Mouse (Mus musculus) c-Kit-negative CD71-positive TER-119-positive erythroid progenitor cells, embryonic 14.5 days (primary cell): ENCODE results near the gene Bub1.

Experiments used
- DNase-seq: peaks from one replicate; pipeline ENCODE4 v3.0.0-alpha.2; 2013; ENCODE audit warnings: low read depth, low spot score

Gene Bub1

DNA sequence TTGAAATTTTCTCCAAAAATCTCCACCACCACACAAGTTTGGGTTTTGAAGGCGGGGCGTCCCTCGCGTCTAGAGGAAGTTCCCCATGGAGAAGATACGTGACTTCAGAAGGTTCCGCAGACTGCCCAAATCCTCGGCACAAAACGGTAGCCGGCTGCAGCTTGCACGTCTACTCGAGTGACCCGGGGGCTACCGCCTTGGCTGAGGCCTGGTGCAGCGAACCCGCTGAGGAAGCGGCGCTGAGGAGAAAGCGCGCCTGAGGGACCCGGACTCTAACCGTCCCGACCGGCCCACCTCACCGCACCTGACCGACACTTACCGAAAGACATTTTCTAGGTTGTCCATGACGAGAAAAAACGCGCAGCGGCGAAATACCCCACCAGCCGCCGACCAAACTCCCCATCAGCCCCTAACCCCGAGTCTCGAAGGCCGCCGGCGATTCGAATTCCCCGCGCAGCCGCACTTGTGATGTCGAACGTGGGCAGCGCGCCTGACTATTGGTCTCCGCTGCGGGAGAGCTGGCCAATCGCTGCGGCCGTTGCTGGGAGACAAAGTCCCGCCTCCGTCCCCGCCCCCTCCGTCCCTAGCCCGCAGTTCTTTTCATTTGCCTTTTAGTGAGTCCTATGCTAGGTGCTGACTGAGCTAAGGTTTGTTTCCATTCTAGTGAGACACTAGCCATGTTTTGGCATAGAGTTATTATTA, at the start of gene Bub1:
Bub1 (minus strand) TSS at position 465 of the 702 bp plus-strand sequence.
- DNase-seq: peak; percentile 86

DNA sequence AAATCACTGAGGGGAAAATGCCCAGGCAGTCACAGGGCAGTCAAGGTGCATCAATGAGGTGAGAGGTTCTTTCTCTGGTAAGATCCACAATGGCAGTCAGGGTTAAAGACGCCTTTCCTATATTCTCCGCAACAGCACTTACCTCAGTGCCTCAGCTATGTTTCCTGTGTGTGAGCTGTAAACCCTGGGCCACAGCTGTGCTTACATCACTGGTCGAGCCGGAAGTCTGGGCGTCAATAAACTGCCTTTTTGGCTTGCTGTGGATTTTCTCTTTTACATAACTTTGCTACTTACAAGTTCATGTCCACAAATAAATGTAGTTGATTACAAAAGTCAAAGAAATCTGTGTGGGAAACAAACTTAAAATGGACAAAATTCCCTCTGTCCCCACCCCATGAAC, 49.4 kb upstream of the Bub1 start:
- no peak for DNase-seq

DNA sequence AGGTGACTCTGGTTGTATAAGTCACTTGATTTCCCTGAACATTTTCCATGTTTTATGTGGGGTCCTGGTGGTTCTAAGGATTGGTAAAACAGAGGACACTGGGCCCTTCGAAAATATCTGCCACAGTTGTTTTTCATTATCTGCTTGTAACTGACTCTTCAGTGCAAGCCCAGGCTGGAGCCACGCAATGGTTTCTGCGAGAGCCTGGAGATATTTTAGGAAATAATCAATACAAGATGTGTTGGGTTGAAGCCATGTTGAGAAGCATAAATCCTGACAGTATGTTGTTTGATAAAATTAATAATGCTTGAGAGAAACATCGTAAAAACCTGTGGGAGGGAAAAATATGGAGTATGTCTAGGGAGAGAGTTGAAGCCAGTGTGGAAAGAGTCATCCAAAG, 32.7 kb upstream of the Bub1 start:
- DNase-seq: no peak

DNA sequence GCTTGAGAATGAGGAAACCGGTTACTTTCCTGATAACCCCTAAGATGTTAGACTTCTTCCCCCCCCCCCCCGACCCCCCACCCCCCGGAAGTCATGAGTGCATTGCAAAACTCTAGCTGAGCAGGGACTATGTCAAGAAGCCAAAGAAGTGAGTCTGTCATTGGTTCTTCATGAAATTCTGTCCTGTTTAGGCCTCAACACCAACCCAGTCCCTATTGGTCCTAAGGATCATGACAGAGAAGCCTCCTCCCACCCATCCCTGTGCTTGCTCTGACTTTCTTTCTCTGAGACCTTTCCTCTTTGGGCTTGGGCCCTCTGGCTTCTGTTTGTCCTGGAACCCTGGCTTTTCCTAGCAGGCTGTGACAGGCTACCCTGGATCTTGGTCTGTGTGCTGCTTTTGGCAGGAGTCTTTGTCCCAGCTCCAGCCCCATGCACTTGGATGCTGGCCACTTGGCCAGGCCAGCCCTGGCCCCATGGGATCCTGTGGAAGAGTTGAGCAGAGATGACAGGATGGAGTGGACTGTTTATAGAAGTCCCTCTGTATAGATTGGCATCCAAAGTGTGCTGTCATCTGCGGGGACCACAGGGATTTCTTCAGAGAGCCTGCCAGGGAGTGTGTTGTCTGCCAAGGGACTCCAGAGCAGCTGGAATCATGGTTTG, 22.8 kb upstream of the Bub1 start:
- no peak for DNase-seq

DNA sequence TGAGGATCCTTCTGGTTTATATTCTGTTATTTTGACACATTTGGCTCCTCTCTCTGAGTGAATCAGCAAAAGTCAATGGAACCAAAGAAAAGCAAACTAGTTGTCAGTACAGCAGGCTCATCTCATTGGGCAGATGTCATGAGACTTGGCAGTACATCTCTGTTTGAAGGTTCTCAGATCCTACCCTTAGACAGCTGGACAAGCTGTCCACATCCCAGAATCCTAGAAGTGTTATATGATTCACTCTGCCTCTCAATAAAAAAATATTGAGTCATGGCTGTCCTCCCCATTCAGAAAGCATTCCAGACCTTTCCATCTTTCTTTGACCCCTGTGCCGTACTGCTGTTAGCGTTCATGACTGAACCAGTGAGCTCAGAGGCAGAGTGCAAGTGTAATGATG, 18.7 kb upstream of the Bub1 start:
- no peak for DNase-seq

DNA sequence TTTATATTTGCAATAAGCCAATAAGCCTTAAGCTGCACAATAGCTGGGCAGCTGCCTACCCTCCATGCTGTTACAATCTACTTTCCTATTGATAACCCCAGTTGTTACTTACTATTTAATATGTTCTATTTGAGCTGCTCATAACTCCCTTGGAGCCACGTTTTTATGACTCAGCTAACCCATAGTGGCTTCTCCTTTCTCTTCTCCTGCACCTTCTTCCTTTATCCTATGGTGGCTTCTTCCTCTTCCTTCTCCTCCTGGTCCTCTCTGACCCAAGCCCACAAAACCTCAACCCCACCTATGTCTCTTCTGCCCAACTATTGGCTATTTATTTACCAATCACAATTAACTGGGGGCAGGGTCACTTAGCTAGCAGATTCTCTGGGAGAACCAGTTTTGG, 14.9 kb upstream of the Bub1 start:
- no peak for DNase-seq

DNA sequence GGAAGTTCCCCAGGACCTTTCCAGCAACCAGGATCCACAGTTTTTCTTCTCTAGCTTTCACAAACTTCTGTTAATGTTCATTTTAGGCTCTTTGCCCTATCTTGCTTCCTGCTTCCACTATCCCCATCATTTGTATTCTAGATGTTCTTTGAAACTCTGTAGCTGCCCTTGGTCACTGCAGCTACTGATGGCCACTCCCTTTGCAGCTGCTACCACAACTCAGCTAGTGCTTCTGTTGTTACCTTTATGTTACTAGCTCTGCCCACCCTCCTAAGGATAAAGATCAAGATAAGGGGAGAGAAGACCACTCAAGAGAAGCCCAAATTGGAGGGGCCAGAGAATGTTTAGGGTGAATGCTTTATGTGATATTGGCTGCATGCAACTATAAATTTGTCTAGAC, 14.3 kb upstream of the Bub1 start:
- no peak for DNase-seq

DNA sequence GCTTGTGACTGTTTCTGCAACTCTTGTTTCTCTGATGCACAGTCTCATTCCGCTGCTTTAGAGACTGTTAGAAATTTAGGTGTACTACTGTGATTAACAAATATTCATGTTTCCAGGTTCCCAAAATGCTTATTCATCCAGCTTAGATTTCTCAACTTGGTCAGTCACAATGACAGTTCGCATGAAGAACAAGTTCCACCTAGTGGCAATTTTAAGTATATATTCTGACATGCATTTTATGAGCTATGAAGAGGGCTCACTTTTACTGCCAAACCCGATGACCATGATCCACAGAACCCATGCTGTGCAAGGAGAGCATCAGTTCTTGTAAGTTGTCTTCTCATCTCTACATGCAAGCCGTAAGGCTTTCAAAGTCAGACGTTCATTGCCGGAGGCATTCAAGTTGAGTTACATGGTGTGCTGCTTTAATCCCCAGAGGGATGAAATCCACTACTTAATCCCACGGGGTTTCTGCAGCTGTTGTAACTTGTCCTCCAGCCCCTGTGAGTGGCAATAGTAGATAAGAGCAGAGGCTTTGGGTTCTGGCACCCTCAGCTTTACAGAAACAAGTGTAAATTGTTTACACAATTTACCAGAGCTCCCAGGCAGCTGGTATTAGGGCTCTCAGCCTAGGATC, 13.8 kb upstream of the Bub1 start:
- no peak for DNase-seq

DNA sequence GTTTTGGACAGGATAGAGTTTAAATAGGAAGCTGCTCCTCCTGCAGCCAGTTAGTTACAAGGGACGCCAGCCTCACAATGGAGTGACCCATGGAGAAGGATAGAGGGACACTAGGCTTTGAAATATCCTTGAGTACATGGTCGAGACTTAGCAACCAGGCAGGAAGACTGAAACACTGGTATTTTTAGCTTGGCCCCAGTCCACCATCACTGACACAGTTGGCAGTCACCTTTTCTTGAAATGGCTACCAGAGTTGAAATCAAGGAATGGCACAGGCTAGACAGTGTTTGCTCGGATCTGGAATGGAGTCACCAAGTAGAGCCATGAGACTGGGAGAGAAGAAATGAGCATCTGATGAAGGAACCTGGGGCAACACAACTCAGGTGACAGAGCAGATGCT, 10.8 kb upstream of the Bub1 start:
- DNase-seq: no peak

DNA sequence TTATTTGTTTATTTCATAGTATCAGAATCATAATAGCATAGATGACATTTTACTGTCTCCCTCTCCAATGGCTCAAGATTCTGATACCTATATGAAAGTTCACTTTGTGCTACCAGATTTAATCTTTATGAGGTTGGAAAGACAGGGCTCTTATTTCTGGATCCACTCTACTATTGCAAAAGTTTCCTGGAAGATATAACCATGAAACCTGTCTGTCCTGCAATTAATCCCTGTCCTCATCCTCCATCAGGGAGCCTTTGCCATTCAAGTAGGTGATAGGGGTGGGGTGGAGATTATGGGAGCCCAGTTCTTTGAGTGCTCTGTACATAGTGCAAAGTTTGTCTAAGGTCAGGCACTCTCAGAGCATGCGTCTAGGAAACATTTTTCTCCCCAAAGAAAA, 9.7 kb upstream of the Bub1 start:
- DNase-seq: no peak

DNA sequence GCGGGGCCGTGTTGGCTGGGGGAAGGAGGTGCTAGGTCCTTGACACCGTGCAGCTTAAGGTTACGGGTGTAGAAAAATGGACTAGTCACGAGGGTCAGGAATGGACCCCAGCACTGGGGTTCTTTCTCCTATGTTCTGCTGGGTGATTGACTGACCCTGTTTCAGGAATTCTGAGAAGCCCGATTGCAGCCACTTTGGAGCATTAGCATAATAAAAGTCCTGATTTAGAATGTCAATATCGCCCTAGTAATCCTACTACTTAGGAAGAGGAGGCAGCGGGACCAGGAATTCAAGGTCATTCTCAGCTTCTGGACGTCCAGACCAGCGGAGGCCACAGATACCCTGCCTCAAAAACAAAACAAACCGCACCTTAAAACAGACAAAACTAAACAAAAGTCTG, 7.8 kb upstream of the Bub1 start:
- DNase-seq: no peak

DNA sequence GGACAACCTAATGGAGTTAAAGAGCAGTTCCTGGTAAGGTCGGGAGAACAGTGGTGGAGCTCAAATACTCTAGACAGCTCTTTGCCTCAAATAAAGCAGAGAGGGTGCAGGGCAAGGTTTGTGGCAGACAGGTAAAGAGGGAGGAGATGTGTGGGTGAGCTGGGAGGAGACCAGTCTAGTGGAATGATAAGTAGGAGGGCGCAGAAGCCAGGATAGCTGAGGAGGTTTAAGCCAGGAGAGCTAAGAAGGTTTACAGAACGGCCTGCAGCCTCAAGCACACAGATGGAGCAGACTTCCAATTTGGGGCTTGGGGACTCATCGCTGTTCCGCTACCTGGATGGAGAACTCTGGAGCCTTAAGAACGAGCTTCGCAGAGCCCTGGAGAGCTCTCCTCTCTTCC, 6.9 kb upstream of the Bub1 start, which contains the start of gene Acoxl:
Acoxl (plus strand) TSS at position 301 of the 400 bp plus-strand sequence.
- no peak for DNase-seq

DNA sequence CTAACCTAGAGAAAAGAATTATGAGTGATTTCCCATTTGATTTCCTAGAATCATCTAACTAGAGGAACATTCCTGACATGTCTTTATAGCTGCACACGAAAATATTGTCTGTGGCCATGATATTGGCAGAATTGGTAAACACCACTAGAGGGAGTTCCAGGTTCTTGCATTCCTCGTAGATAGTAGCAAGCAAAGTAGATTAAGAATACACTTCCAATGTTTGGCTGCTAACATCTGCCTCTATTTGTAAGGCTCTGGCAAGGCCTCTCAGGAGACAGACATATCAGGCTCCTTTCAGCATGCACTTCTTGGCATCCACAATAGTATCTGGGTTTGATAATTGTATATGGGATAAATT, 1.1 kb upstream of the Bub1 start:
- peak; percentile 50 for DNase-seq

DNA sequence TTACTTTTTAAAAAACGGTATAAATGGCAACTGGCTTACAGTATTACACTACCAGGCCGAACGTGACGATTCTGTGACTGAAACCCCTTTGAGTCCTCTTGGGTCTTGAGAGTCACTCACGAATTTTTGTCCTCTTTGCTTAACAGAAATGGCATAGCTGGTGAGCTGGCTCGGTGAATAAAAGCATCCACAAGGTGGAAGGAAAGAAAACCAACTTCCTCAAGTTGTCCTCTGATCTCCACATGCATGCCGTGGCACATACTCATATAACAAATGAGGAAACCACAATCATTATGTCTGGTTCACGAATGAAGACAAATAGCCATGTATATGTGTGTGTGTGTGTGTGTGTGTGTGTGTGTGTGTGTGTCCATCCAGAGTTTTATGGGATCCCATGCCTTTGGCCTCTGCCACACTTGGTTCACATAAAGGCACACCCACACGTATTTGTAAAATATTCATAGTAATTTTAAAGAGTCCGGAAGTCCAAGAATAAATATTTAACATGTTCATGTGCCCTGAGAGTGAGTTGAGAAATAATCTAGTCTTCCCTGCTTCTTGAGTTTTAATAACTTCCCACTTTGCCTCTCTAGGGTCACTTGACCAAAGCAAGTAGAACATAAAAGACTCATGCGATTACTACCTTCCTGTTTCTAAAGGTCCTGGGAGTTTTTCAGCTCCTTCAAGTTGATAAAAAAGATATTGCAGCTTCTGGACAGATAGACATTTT, 603 bp upstream of the Bub1 start:
- DNase-seq: no peak

DNA sequence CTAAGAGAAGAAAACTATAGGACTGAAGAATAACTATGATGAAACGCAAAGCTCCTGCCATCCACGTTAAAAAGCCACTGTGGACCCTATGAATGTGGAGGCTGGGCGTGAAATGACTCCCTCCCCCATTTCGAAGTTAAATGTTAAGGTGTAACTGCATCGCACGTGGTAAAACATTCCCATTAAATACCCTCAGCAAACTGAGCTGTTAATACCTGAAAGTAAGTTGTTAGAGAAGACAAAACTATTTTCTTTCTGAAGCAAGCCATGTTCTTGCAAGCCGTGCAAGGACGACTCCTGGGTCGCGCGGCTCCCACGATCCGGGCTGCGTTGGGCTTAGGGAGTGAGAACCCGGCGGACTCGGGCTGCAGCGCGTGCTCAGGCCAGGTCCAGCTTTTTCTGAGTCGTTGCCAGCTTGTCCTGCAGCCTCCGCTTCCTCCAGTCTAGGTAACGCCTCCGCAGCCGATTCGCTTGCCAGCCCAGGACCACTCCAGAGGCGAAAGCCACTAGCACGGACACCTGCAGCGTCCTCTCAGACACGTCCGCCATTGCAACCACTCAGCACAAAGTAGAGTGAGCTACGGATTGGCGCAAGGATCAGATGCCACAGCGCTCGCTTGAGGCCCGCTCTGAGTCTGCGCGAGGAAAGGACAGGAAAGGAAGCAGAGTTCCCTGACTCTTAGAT, 39.6 kb downstream of the Bub1 start, which contains the start of gene Mtln:
Mtln (minus strand) TSS at position 570 of the 685 bp plus-strand sequence.
- DNase-seq: peak; percentile 61

DNA sequence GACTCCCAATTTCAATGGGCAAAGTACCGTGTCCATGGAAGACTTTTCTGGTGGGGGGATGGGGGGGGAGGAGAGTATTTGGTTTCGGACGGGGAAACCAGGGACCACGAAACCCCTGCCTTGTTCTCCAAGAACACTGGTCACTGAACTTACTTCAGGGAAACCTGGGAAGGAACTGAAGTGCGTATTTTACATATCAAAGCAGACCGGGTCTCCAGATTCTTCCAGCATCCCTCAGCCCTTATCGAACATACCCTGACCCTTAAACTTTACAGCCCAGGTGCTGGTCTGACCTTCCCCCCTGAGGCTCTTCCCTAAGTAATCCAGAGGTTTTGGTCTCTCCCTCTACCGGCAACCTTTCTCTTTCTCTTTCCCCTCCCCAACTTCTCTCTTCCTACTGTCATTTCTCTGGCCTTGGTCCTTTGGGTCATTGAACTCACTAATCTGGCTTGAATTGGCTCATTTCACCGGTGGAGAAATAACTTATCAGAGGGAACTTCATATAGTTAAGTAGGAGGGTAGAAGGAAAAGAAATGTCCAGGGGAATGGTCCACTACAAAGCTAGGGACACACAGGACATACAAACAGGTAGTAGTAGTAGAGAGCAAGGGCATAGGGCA, 41.9 kb downstream of the Bub1 start:
- DNase-seq: no peak

DNA sequence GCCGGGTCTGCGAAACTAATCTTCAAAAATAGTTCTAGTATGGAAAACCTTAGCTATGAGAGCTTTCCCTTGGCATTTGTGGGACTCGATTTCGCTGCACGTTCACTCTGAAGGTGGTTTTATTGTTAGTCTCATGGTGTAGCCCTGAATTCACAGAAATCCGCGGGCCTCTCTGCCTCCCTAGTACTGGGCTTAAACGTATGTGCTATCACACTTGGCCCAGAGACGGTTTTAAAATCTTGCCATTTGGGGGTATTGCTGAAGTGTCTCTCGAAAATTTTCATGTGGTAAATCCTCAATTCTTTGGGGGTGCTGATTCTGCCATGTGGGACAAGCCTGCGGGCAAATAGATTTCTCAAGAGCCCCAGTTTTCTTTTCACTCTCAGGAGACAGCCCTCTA, 42.5 kb downstream of the Bub1 start:
- no peak for DNase-seq

DNA sequence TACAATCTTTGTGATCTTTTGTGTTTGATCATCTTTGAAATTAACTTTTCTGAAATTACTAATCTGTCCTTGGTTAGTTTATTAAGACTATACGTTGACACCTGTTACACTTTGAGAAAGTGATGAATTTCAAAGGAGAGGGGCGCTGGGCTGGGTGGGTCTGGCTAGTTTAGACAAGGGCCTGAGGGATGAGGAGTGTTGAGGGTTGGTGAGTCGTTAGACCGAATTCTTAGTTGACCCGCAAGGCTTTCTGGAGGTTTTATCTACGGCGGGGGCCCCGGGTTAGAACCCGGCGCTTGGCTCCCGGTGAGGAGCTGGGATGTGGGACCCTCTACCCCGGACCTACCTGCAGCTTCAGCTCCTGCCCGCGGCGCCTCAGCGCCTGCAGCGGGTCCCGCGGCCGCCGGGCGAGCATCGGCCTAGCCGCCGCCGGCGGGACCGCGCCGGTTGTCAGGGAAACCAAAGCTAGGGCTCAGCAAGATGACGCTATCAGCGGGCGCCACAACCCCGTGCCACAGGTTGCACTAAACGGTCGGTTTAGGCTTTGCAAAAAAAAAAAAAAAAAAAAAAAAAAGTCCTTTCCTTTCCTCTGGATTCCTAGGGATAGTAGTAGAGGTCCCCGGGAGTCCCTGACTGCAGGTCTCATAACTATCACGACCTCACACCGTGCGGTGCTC, 43.1 kb downstream of the Bub1 start, which contains the start of gene Nphp1:
Nphp1 (minus strand) TSS at position 458 of the 677 bp plus-strand sequence.
- peak; percentile 76 for DNase-seq

DNA sequence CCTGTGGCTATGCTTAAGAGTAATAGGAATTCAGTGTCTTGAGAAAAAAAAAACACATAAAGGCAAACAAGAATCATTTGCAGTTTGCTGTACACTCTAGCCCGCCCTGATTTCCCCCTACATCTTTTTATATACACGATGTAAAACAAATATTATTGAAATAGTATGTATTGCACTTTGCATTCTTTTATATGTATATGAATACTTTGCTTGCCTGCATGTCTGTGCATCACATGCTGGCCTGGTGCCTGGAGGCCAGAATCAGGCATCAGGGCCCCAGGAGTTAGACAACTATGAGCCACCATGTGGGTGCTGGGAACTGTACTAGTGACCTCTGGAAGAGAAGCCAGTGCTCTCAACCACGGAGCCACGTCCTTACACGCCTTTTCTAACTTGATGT, 44.4 kb downstream of the Bub1 start:
- DNase-seq: no peak

DNA sequence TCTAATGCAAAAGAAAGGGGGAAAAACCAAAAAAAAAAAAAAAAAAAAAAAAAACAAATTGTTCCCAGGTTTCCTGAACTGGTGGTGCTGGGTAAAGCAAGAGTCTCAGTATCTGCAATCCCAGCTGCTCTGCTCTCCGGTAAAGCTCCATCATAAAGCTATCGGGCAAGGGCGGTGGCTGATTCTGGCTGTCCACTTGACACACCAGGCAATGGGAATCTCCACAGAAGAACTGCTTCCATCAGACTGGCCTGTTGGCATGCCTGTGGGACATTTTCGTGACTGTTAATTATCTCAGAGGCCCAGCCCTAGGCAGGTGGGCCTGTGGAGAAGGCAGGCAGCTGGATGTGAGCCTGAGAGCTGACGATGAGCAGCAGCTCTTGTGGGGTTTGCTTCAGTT, 53.2 kb downstream of the Bub1 start:
- DNase-seq: no peak

DNA sequence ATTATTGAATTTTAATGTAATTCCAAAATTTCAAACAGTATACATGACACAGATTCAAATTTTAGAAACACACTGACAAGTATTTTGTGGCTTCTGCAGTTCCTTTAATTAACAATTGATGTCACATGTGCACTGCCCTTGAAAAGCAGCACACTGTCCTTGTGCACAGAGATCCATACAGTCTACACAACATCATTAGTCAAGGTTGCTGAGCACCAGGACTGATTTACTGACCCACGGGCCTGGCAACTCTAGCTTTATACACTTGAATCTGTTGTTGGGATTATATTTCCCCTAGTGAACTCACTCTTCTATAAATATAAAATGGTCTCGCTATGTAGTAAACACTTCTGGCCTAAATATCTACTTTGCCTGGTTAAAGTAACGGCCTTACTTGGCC, 56.7 kb downstream of the Bub1 start:
- no peak for DNase-seq
